Mouse (Mus musculus) forebrain, embryonic 13.5 days (tissue): ENCODE measurements around the gene Ppard. TPM values are rescaled to one million over a fixed set of nuclear protein-coding genes. Genes with fewer than 3 reads are reported as not detected.

Experiments
- ATAC-seq: fragments of 200-750 bp; cut with Nextera tagmentation; 2 replicates; pipeline ENCODE4 v1.8.0; 2017
- H3K27ac ChIP-seq: fragments of 300-500 bp; sonication (generic); 2 replicates; pipeline ENCODE4 v1.5.1; 2015; ENCODE audit warnings: inconsistent platforms, mild to moderate bottlenecking, moderate library complexity
- H3K27me3 ChIP-seq: fragments of 300-500 bp; sonication (generic); 2 replicates; pipeline ENCODE4 v1.6.1; 2015; ENCODE audit warnings: mild to moderate bottlenecking, inconsistent platforms
- H3K36me3 ChIP-seq: fragments of 300-500 bp; sonication (generic); 2 replicates; pipeline ENCODE4 v1.6.1; 2015; ENCODE audit warnings: mild to moderate bottlenecking, inconsistent platforms; ENCODE audit not compliant: poor library complexity, severe bottlenecking
- H3K4me1 ChIP-seq: fragments of 300-500 bp; sonication (generic); 2 replicates; pipeline ENCODE4 v1.6.1; 2015; ENCODE audit warnings: inconsistent platforms
- H3K4me2 ChIP-seq: fragments of 300-500 bp; sonication (generic); 2 replicates; pipeline ENCODE4 v1.6.1; 2015; ENCODE audit warnings: inconsistent platforms, mild to moderate bottlenecking, moderate library complexity
- H3K4me3 ChIP-seq: fragments of 300-500 bp; sonication (generic); 2 replicates; pipeline ENCODE4 v1.5.1; 2015; ENCODE audit warnings: mild to moderate bottlenecking, inconsistent platforms
- H3K9ac ChIP-seq: fragments of 300-500 bp; sonication (generic); 2 replicates; pipeline ENCODE4 v1.6.1; 2015; ENCODE audit warnings: mild to moderate bottlenecking, inconsistent platforms
- H3K9me3 ChIP-seq: fragments of 300-500 bp; sonication (generic); replicated peaks from 2 replicates; pipeline ENCODE4 v1.6.1; 2016; ENCODE audit warnings: inconsistent platforms
- WGBS: fragments of 180-500 bp; shearing (Covaris S2); methylation state at CpG from one replicate; pipeline ENCODE4 v1.1.7; 2015; 5-methylcytosine and 5-hydroxymethylcytosine counted together
- polyA plus RNA-seq: library from polyadenylated mRNA; unstranded; fragments of >200 nt; fragmentation: Nextera tagmentation; extraction: Ambion mirVana; gene quantifications from 2 replicates; pipeline ENCODE4 v1.2.1, GENCODE M21; 2015

Gene Ppard
- polyA plus RNA-seq = 1.4 and 1.8 TPM in 2 replicates

GRCm38 (mm10) chr17:28232475-28233060 is at the start of gene Ppard:
Gene Ppard (plus strand): TSS chr17:28232700.
- Histone ChIP-seq H3K27me3 (no peaks in the 10 kb centered on the region; the same call in 1 of the 2 replicates), H3K9me3 (no peaks in the 10 kb centered on the region), H3K4me1 (peaks cover 7% of the 10 kb centered on the region), H3K36me3 (no peaks in the 10 kb centered on the region), H3K4me3 (peak within 1 kb of the TSS; percentile 69), H3K9ac (peak within 1 kb of the TSS; percentile 82), H3K27ac (no peak within 1 kb of the TSS), H3K4me2 (peak within 1 kb of the TSS; percentile 86)
- under 1% methylated on average over 45 of the region's 57 CpGs for WGBS
- peak; percentile 97 for ATAC-seq

DNA sequence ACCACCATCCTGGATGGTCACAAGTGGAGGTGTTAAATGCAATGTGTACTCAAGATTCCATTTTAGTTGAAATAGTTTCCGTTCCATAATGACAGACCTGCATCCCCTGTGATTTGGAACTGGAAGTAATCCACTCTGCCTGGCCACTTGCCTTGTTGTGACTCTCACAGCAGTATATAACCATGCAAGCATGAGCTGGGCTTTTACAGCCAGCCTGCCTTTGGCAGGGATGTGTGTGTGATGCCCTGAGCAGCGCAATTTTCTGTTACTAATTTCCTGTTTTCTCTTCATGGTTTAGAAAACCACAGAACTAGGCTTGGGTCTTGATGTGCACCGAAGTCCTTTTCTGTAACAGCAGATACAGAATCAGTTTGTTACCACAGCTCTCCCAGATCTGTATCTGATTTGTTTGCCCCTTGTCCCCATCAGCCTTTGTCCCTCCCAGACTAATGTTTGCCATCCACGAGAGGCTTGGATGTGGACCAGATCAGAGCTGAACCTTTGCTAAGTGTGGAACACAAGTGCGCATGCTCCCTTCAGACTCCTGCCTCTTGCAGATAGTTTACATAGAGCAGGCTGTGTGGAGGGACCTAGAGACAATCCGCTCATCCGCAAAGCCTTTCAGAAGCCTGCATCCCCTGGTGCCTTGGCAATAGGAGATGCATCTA is 47.4 kb upstream of the Ppard start:
- H3K9ac ChIP-seq = no peak overlapping the region
- H3K4me1 ChIP-seq = peaks cover 10% of the 10 kb centered on the region
- WGBS = 93% methylated on average over 7 of the region's 7 CpGs
- H3K4me3 ChIP-seq = no peak overlapping the region
- H3K4me2 ChIP-seq = no peak overlapping the region
- H3K36me3 ChIP-seq = peaks cover 15% of the 10 kb centered on the region
- no peaks in the 10 kb centered on the region for H3K9me3 ChIP-seq
- no peak for ATAC-seq
- H3K27ac ChIP-seq = no peak overlapping the region
- H3K27me3 ChIP-seq = no peaks in the 10 kb centered on the region

- 89% methylated on average over 5 of the region's 5 CpGs for WGBS
These were observed 44.2 kb upstream of the Ppard start for GRCm38 (mm10) chr17:28188313-28188712.

GRCm38 (mm10) chr17:28192754-28193153 is 39.7 kb upstream of the Ppard start:
- Histone ChIP-seq H3K4me1 (no peaks in the 10 kb centered on the region), H3K36me3 (peaks cover 74% of the 10 kb centered on the region), H3K4me3 (no peak overlapping the region), H3K9me3 (no peaks in the 10 kb centered on the region), H3K27me3 (no peaks in the 10 kb centered on the region), H3K9ac (no peak overlapping the region), H3K4me2 (no peak overlapping the region), H3K27ac (no peak overlapping the region)
- WGBS = 84% methylated on average over 1 of the region's 1 CpGs
- no peak for ATAC-seq

More at GRCm38 (mm10) chr17:28188313-28188712, 44.2 kb upstream of the Ppard start:
- ATAC-seq = no peak
- no peak overlapping the region for H3K4me2 ChIP-seq
- no peaks in the 10 kb centered on the region for H3K9me3 ChIP-seq
- no peaks in the 10 kb centered on the region for H3K4me1 ChIP-seq
- H3K9ac ChIP-seq = no peak overlapping the region
- peaks cover 42% of the 10 kb centered on the region for H3K36me3 ChIP-seq
- H3K27ac ChIP-seq = no peak overlapping the region
- no peak overlapping the region for H3K4me3 ChIP-seq
- no peaks in the 10 kb centered on the region for H3K27me3 ChIP-seq

GRCm38 (mm10) chr17:28193559-28193958 is 38.9 kb upstream of the Ppard start:
- Histone ChIP-seq H3K9ac (no peak overlapping the region), H3K36me3 (peaks cover 82% of the 10 kb centered on the region), H3K4me1 (no peaks in the 10 kb centered on the region), H3K4me3 (no peak overlapping the region), H3K4me2 (no peak overlapping the region), H3K9me3 (no peaks in the 10 kb centered on the region), H3K27ac (no peak overlapping the region), H3K27me3 (no peaks in the 10 kb centered on the region)
- WGBS = 84% methylated on average over 3 of the region's 3 CpGs
- no peak for ATAC-seq

DNA sequence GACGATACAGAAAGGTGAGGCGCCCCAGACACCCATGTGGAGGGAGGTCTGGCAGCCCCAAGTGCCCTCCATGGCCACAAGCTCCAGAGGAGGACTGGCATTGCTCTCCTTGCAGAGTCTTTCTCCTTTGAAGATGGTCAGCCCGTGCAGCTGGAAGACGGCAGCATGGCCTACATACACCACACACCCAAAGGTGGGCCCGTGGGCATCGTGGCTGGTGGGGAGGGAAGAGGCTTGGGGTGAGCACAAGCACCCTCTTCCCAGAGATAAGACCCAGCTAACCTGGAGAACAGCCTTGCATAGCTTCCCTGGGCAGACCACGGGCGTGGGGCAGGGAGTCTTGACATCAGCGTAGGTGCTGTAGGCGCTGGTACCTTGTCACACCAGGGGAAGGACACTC is 37.5 kb upstream of the Ppard start:
- Histone ChIP-seq H3K9me3 (no peaks in the 10 kb centered on the region), H3K27ac (no peak overlapping the region), H3K4me3 (no peak overlapping the region), H3K9ac (no peak overlapping the region), H3K4me2 (no peak overlapping the region), H3K27me3 (no peaks in the 10 kb centered on the region), H3K4me1 (no peaks in the 10 kb centered on the region), H3K36me3 (peaks cover 86% of the 10 kb centered on the region)
- ATAC-seq = no peak
- WGBS = 97% methylated on average over 10 of the region's 10 CpGs

DNA sequence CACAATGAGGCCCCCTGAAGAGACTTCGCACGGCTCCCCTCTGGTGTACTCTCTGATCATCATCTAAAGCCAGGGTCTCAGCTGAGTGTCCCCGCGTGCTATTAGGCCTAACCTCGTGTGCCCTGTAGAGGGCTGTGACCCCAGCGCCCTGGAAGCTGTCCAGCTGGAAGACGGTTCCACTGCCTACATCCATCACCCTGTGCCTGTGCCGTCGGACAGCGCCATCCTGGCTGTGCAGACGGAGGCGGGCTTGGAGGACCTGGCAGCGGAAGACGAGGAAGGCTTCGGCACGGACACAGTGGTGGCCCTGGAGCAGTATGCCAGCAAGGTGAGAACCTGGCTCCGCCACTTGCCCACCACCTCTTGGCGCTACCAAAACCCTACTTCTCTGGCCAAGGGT is 34.9 kb upstream of the Ppard start:
- 77% methylated on average over 18 of the region's 18 CpGs for WGBS
- no peaks in the 10 kb centered on the region for H3K27me3 ChIP-seq
- no peak overlapping the region for H3K9ac ChIP-seq
- no peak overlapping the region for H3K27ac ChIP-seq
- peaks cover 87% of the 10 kb centered on the region for H3K36me3 ChIP-seq
- H3K4me2 ChIP-seq = no peak overlapping the region
- ATAC-seq = no peak
- no peak overlapping the region for H3K4me3 ChIP-seq
- no peaks in the 10 kb centered on the region for H3K4me1 ChIP-seq
- no peaks in the 10 kb centered on the region for H3K9me3 ChIP-seq

DNA sequence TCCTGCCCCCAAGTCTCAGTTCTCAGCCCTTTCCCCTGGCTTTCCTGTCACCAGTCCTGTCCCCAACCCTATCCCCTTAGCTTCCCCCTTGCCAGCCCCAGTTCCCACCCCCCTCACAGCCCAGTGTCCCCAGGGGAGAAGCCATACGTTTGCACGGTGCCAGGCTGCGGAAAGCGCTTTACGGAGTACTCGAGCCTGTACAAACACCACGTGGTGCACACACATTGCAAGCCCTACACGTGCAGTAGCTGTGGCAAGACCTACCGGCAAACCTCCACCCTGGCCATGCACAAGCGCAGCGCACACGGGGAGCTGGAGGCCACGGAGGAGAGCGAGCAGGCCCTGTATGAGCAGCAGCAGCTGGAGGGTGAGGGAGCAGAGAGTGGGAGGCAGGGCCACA is 30.5 kb upstream of the Ppard start:
- Histone ChIP-seq H3K9ac (no peak overlapping the region), H3K4me1 (no peaks in the 10 kb centered on the region), H3K36me3 (peaks cover 66% of the 10 kb centered on the region), H3K4me2 (no peak overlapping the region), H3K9me3 (no peaks in the 10 kb centered on the region), H3K27ac (no peak overlapping the region), H3K27me3 (no peaks in the 10 kb centered on the region), H3K4me3 (no peak overlapping the region)
- WGBS = 83% methylated on average over 14 of the region's 14 CpGs
- ATAC-seq = no peak

- Histone ChIP-seq H3K9ac (no peak overlapping the region), H3K9me3 (no peaks in the 10 kb centered on the region), H3K4me2 (no peak overlapping the region), H3K4me1 (peaks cover 6% of the 10 kb centered on the region; the same call in 1 of the 2 replicates), H3K4me3 (no peak overlapping the region), H3K27me3 (no peaks in the 10 kb centered on the region), H3K27ac (no peak overlapping the region), H3K36me3 (peaks cover 49% of the 10 kb centered on the region)
- ATAC-seq = peak; percentile 48; the same call in 1 of the 2 replicates
- WGBS = 36% methylated on average over 14 of the region's 14 CpGs
These were observed 28.3 kb upstream of the Ppard start for GRCm38 (mm10) chr17:28204052-28204720.

GRCm38 (mm10) chr17:28205443-28205842 is 27.1 kb upstream of the Ppard start:
- Histone ChIP-seq H3K36me3 (peaks cover 39% of the 10 kb centered on the region), H3K27me3 (no peaks in the 10 kb centered on the region), H3K9me3 (no peaks in the 10 kb centered on the region), H3K4me1 (peaks cover 6% of the 10 kb centered on the region; the same call in 1 of the 2 replicates), H3K4me2 (no peak overlapping the region), H3K9ac (no peak overlapping the region), H3K4me3 (no peak overlapping the region), H3K27ac (no peak overlapping the region)
- WGBS = 94% methylated on average over 8 of the region's 8 CpGs
- no peak for ATAC-seq

DNA sequence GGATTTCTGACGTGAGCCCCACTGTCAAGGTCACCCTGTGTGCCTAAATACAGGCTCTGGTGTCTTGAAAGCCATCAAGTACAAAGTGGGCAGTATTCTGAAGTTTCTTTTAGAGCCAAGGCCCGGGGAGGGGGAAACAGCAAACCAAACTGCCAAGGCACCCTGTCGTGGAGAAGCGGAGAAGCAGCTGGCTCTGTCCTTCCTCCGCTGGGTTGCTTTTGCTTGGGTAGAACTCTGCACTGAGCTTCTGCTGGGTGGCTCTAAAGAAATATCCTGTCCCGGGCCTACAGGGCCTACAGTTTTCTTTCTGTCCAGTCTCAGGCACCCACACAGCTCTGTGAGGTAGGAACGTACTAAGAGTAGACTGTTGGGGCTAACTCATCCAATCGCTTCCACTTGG is 25.4 kb upstream of the Ppard start:
- Histone ChIP-seq H3K4me2 (no peak overlapping the region), H3K27me3 (no peaks in the 10 kb centered on the region), H3K4me3 (no peak overlapping the region), H3K9ac (peak overlapping the region; percentile 43; the same call in 1 of the 2 replicates), H3K27ac (no peak overlapping the region), H3K4me1 (peaks cover 6% of the 10 kb centered on the region; the same call in 1 of the 2 replicates), H3K36me3 (peaks cover 22% of the 10 kb centered on the region), H3K9me3 (no peaks in the 10 kb centered on the region)
- ATAC-seq = no peak
- WGBS = 78% methylated on average over 8 of the region's 8 CpGs

- no peak for ATAC-seq
- Histone ChIP-seq H3K27ac (no peak within 1 kb of the TSS), H3K36me3 (peaks cover 16% of the 10 kb centered on the region), H3K9ac (peak within 1 kb of the TSS; percentile 43; the same call in 1 of the 2 replicates), H3K4me2 (peak within 1 kb of the TSS; percentile 30), H3K9me3 (no peaks in the 10 kb centered on the region), H3K4me3 (no peak within 1 kb of the TSS), H3K27me3 (no peaks in the 10 kb centered on the region), H3K4me1 (peaks cover 6% of the 10 kb centered on the region; the same call in 1 of the 2 replicates)
- 27% methylated on average over 26 of the region's 26 CpGs for WGBS
These were observed 24.7 kb upstream of the Ppard start, which contains the start of gene Def6 for GRCm38 (mm10) chr17:28207591-28208313. Gene Def6 (plus strand): TSS chr17:28207778.
